ENCODE assay signal across 20 mouse cellular contexts in the genomic region with DNA sequence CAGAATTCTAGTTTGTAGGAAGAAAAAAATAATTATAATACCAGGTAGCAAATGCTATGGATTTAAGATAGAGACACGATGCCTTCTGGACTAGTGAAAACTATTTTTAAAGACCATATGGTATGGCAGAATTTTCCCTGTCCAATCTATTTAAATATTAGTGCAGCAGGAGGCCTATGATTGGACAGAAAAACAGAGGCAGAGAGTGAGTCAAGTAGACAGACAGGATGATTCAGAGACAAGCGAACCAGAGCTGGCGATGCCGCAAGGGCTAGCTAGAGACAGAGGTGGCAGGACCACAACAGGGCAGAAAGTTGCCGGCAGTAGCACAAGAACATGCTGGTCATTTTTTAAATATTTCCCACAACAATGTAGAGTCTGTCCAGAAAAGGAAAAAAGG.
DNase-seq lines count a peak whose midpoint lies in the region; ATAC-seq lines count a peak whose summit lies in the region.
"Had no signal": no experiment of that assay in that cellular context is flagged by ENCODE, and none has a peak within 500 bp of the region (broad histone marks: within the 10 kb centered on the region; RNA-seq: fewer than 3 reads in every experiment).

No protein-coding gene starts in this region.

- no peak overlapping the region for H3K27ac ChIP-seq in intestine, embryonic 14.5 days (ENCODE audit: low read depth)
- H3K27ac ChIP-seq in intestine, embryonic 15.5 days, result no peak overlapping the region
- H3K27ac ChIP-seq: embryonic facial prominence, embryonic 12.5 days; forebrain, embryonic 12.5 days; hindbrain, embryonic 15.5 days had no signal

- no peaks in the 10 kb centered on the region for H3K36me3 ChIP-seq in intestine, embryonic 14.5 days (ENCODE audit: control insufficient read depth, insufficient read depth, low read length)
- H3K36me3 ChIP-seq in intestine, embryonic 15.5 days, result no peaks in the 10 kb centered on the region
- H3K36me3 ChIP-seq: embryonic facial prominence, embryonic 12.5 days; forebrain, embryonic 12.5 days; G1E; heart, embryonic 12.5 days; hindbrain, embryonic 15.5 days had no signal

- H3K4me3 ChIP-seq in intestine, embryonic 14.5 days (ENCODE audit: low read depth, low read length), result no peak overlapping the region
- no peak overlapping the region for H3K4me3 ChIP-seq in intestine, embryonic 15.5 days (replicated peaks)
- H3K4me3 ChIP-seq: embryonic facial prominence, embryonic 12.5 days; forebrain, embryonic 12.5 days; heart, embryonic 12.5 days; hindbrain, embryonic 15.5 days had no signal

- 0 out of 2 replicates have a peak, but pooled peaks cover 4% of the 10 kb centered on the region for H3K4me1 ChIP-seq in intestine, embryonic 14.5 days (replicated peaks; ENCODE audit: control insufficient read depth, insufficient read depth, low read length)
- no peaks in the 10 kb centered on the region for H3K4me1 ChIP-seq in intestine, embryonic 15.5 days (replicated peaks)
- H3K4me1 ChIP-seq: embryonic facial prominence, embryonic 12.5 days; forebrain, embryonic 12.5 days; hindbrain, embryonic 15.5 days had no signal

- WGBS in intestine, embryonic 14.5 days, result 80% methylated on average over 5 of the region's 5 CpGs
- WGBS in intestine, embryonic 15.5 days, result 86% methylated on average over 5 of the region's 5 CpGs

- no peaks in the 10 kb centered on the region for H3K9me3 ChIP-seq in intestine, embryonic 14.5 days (ENCODE audit: control insufficient read depth, low read length)
- H3K9me3 ChIP-seq in intestine, embryonic 15.5 days, result no peaks in the 10 kb centered on the region
- H3K9me3 ChIP-seq: embryonic facial prominence, embryonic 12.5 days; forebrain, embryonic 12.5 days; G1E; heart, embryonic 12.5 days; hindbrain, embryonic 15.5 days had no signal

- DNase-seq in adrenal gland, postnatal 36 days, result peak; percentile 18 to 24
- DNase-seq in adrenal gland, postnatal 4 days (ENCODE audit: low spot score in 2 of 2), result no peak
- peak; percentile 9 for DNase-seq in intestine, embryonic 14.5 days (ENCODE audit: low spot score)
- peak; percentile 4 for DNase-seq in thymus, postnatal 4 days
- DNase-seq in thymus, postnatal 10 days (ENCODE audit: low spot score in 2 of 2), result no peak
- peak; percentile 42 for DNase-seq in telencephalon, adult 2 months (ENCODE audit: low read depth, low spot score)
- DNase-seq: B cell, adult 2 months; cerebellum, adult 8-10 months; cerebellum, postnatal 14 days; gastrocnemius, postnatal 10 days; kidney, adult 11 months had no signal

- ATAC-seq in intestine, embryonic 14.5 days (replicated peaks; ENCODE audit: low FRiP score, low TSS enrichment, low read depth), result no peak
- ATAC-seq in intestine, embryonic 15.5 days, result no peak
- ATAC-seq in granulocyte monocyte progenitor cell, adult 5-6 weeks (replicated peaks; ENCODE audit: poor library complexity, severe bottlenecking), result no peak
- ATAC-seq: CD4-positive, CD25-positive, alpha-beta regulatory T cell, adult 4 months; forebrain, embryonic 16.5 days had no signal

- H3K4me2 ChIP-seq in intestine, embryonic 14.5 days (ENCODE audit: low read length), result no peak overlapping the region
- H3K4me2 ChIP-seq in intestine, embryonic 15.5 days (replicated peaks), result no peak overlapping the region
- H3K4me2 ChIP-seq: embryonic facial prominence, embryonic 12.5 days; forebrain, embryonic 12.5 days; heart, embryonic 12.5 days; hindbrain, embryonic 15.5 days had no signal

- H3K9ac ChIP-seq in intestine, embryonic 14.5 days (ENCODE audit: low read length), result no peak overlapping the region
- no peak overlapping the region for H3K9ac ChIP-seq in intestine, embryonic 15.5 days
- H3K9ac ChIP-seq: embryonic facial prominence, embryonic 12.5 days; forebrain, embryonic 12.5 days; heart, embryonic 12.5 days; hindbrain, embryonic 15.5 days had no signal

- no peaks in the 10 kb centered on the region for H3K27me3 ChIP-seq in intestine, embryonic 14.5 days (replicated peaks; ENCODE audit: control insufficient read depth, insufficient read depth, low read length)
- H3K27me3 ChIP-seq in intestine, embryonic 15.5 days (replicated peaks), result no peaks in the 10 kb centered on the region
- H3K27me3 ChIP-seq: embryonic facial prominence, embryonic 12.5 days; forebrain, embryonic 12.5 days; heart, embryonic 12.5 days; hindbrain, embryonic 15.5 days had no signal

Comparison
In these comparisons a context has a peak if more than half of its experiments do, and no peak if none do; other contexts are left out.
1. DNase-seq: peak in adrenal gland, postnatal 36 days (2 of 2), intestine, embryonic 14.5 days (single experiment), thymus, postnatal 4 days (single experiment) and telencephalon, adult 2 months (single experiment); none in adrenal gland, postnatal 4 days (0 of 2) and thymus, postnatal 10 days (0 of 2).